Mouse (Mus musculus) lung, postnatal 0 days (tissue): ENCODE measurements at regions not wholly inside any gene's neighbourhood (a gene's known extent, or its start where the extent isn't known, plus 50 kb on each side); places are given as distances from the start of the nearest gene placed in this dataset.

Experiments
- ATAC-seq: fragments of 200-750 bp; cut with Nextera tagmentation; 2 replicates; pipeline ENCODE4 v1.8.0; 2017; ENCODE audit warnings: moderate library complexity
- DNase-seq: peaks from one replicate; pipeline ENCODE4 v3.0.0-alpha.2; 2016; ENCODE audit warnings: low spot score
- H3K27ac ChIP-seq: fragments of 300-500 bp; sonication (generic); 2 replicates; pipeline ENCODE4 v1.5.1; 2014; ENCODE audit warnings: antibody characterized with exemption, mild to moderate bottlenecking, low read length, mixed read lengths
- H3K27me3 ChIP-seq: fragments of 300-500 bp; sonication (generic); replicated peaks from 2 replicates; pipeline ENCODE4 v1.6.1; 2014; ENCODE audit warnings: low read length, mixed read lengths; ENCODE audit not compliant: insufficient read depth
- H3K36me3 ChIP-seq: fragments of 300-500 bp; sonication (generic); 2 replicates; pipeline ENCODE4 v1.6.1; 2014; ENCODE audit warnings: low read length, mixed read lengths; ENCODE audit not compliant: insufficient read depth
- H3K4me1 ChIP-seq: fragments of 300-500 bp; sonication (generic); 2 replicates; pipeline ENCODE4 v1.6.1; 2014; ENCODE audit warnings: antibody characterized with exemption, low read depth, low read length, mixed read lengths; ENCODE audit not compliant: insufficient read depth
- H3K4me2 ChIP-seq: fragments of 300-500 bp; sonication (generic); replicated peaks from 2 replicates; pipeline ENCODE4 v1.6.1; 2014; ENCODE audit warnings: low read depth, mild to moderate bottlenecking, low read length, moderate library complexity, mixed read lengths
- H3K4me3 ChIP-seq: fragments of 300-500 bp; sonication (generic); 2 replicates; pipeline ENCODE4 v1.5.1; 2014; ENCODE audit warnings: low read depth, low read length
- H3K9ac ChIP-seq: fragments of 300-500 bp; sonication (generic); replicated peaks from 2 replicates; pipeline ENCODE4 v1.6.1; 2014; ENCODE audit warnings: low read depth, mild to moderate bottlenecking
- H3K9me3 ChIP-seq: fragments of 300-500 bp; sonication (generic); 2 replicates; pipeline ENCODE4 v1.6.1; 2016; ENCODE audit warnings: low read length, mixed read lengths
- CTCF ChIP-seq: IDR thresholded peaks from 2 replicates; pipeline ENCODE4 v1.5.1; 2016; ENCODE audit warnings: antibody characterized with exemption, mild to moderate bottlenecking
- EP300 ChIP-seq: IDR thresholded peaks from 2 replicates; pipeline ENCODE4 v1.6.1; 2016; ENCODE audit warnings: antibody characterized with exemption, mild to moderate bottlenecking, control low read depth
- WGBS: fragments of 180-500 bp; shearing (Covaris S2); extraction: QIAGEN DNeasy Blood & Tissue Kit; methylation state at CpG from one replicate; pipeline ENCODE4 v1.1.7; 2014; 5-methylcytosine and 5-hydroxymethylcytosine counted together

GRCm38 (mm10) chrX:99523306-99523705 is 52.2 kb upstream of the Pja1 start:
- WGBS, result 26% methylated on average over 6 of the region's 6 CpGs
- no peaks in the 10 kb centered on the region for H3K4me1 ChIP-seq
- H3K36me3 ChIP-seq, result no peaks in the 10 kb centered on the region
- no peak for DNase-seq
- TF ChIP-seq CTCF (no peak), EP300 (no peak)
- H3K27ac ChIP-seq, result no peak overlapping the region
- H3K27me3 ChIP-seq, result no peaks in the 10 kb centered on the region
- H3K9ac ChIP-seq, result no peak overlapping the region
- H3K9me3 ChIP-seq, result no peaks in the 10 kb centered on the region
- H3K4me2 ChIP-seq, result no peak overlapping the region
- no peak overlapping the region for H3K4me3 ChIP-seq
- no peak for ATAC-seq

DNA sequence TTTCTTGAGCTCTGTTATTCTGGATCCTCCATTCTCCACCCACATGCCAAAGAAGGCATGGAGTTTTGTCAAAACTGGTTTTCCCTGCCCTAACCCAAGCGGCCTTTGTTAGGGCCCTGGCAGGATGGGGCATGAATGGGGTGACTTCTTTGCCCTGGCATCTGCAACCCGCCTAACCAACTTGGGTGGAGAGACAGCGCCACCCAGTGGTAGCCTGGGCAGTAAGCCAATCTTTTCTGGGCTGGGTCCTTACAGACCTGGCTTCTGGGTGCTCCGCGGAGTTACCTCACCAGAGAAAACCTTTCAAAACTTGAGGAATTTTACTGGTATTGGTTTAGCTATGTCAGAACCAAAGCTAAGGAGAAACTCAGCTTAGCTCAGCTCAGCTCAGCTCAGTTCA is 51.8 kb upstream of the Pja1 start:
- Histone ChIP-seq H3K9me3 (no peaks in the 10 kb centered on the region), H3K4me1 (no peaks in the 10 kb centered on the region), H3K36me3 (no peaks in the 10 kb centered on the region), H3K4me2 (no peak overlapping the region), H3K27me3 (no peaks in the 10 kb centered on the region), H3K4me3 (no peak overlapping the region), H3K27ac (no peak overlapping the region), H3K9ac (no peak overlapping the region)
- TF ChIP-seq CTCF (peak; percentile 87), EP300 (no peak)
- WGBS, result 18% methylated on average over 5 of the region's 5 CpGs
- DNase-seq (peak; percentile 70), ATAC-seq (peak; percentile 75)

- DNase-seq (no peak), ATAC-seq (no peak)
- Histone ChIP-seq H3K36me3 (no peaks in the 10 kb centered on the region), H3K9me3 (no peaks in the 10 kb centered on the region), H3K27me3 (no peaks in the 10 kb centered on the region), H3K27ac (no peak overlapping the region), H3K4me3 (no peak overlapping the region), H3K4me1 (no peaks in the 10 kb centered on the region), H3K9ac (no peak overlapping the region), H3K4me2 (no peak overlapping the region)
- 55% methylated on average over 11 of the region's 11 CpGs for WGBS
- TF ChIP-seq CTCF, result no peak
- TF ChIP-seq EP300, result no peak
Measured at GRCm38 (mm10) chrX:99522289-99522688, 51.2 kb upstream of the Pja1 start.

GRCm38 (mm10) chrX:99521866-99522265 is 50.8 kb upstream of the Pja1 start:
- Histone ChIP-seq H3K27ac (no peak overlapping the region), H3K4me1 (no peaks in the 10 kb centered on the region), H3K27me3 (no peaks in the 10 kb centered on the region), H3K4me2 (no peak overlapping the region), H3K4me3 (no peak overlapping the region), H3K9me3 (no peaks in the 10 kb centered on the region), H3K36me3 (no peaks in the 10 kb centered on the region), H3K9ac (no peak overlapping the region)
- TF ChIP-seq EP300 (no peak), CTCF (no peak)
- WGBS, result 69% methylated on average over 7 of the region's 7 CpGs
- ATAC-seq, result no peak
- DNase-seq, result no peak
